Mouse (Mus musculus): Measurements from ENCODE around the gene Rusc2. TPM values are rescaled to one million over a fixed set of nuclear protein-coding genes. Genes with fewer than 3 reads are reported as not detected.

The Rusc2 gene
- polyA plus RNA-seq, 1 experiment from 2014 or later, result 29.6 TPM

DNA sequence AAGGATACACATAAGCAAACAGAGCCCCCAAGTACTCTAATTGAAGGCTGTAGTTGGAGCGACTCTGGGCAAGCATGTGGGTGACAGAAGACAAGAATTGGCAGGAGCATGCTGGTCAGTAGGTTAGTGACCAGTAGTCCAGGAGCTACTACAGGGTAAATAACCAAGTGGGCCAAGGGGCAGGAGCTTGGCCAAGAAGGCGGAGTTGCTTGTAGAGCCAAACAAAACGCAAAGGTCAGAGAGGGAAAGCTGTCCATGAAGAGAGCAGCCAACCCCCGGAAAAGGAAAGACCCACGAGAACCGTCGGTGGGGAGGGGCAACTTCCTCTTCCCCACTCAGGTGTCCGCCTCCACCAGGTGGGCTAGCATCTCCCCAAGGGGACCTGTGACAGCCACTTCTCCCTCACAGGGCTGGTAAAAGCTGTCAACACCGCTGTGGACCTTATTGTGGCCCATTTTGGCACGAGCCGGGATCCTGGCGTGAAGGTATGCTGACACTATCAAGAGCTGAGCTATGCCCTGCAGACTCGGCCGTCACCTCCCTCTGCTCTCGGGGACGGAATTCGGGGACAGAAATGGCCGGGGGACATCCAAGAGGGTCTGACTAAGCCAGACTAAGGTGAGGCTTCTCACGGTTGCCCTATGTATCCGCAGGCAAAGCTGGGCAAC, 41.6 kb downstream of the Rusc2 start:
- no peak for DNase-seq (ENCODE audit: low read depth, low spot score)
- no peak for ATAC-seq
- CTCF ChIA-PET, result interaction anchor here (1.3 kb wide), 1 partner anchor 372 kb away, joined by 3 read pairs; no protein-coding TSS in a partner anchor
- no peak for TF ChIP-seq CTCF (IDR thresholded peaks at IDR 0.05)
- in situ Hi-C loops (cut with MboI; ENCODE audit: low pct_unique_long_range_greater_than_20kb), result loop anchor here (5.0 kb wide), 2 partner anchors 156 to 376 kb away; partner anchors contain the start of genes Atp8b5 and Fam214b
- H3K27me3 ChIP-seq, result no peaks in the 10 kb centered on the region
- POLR2A ChIA-PET, result no interaction called here

DNA sequence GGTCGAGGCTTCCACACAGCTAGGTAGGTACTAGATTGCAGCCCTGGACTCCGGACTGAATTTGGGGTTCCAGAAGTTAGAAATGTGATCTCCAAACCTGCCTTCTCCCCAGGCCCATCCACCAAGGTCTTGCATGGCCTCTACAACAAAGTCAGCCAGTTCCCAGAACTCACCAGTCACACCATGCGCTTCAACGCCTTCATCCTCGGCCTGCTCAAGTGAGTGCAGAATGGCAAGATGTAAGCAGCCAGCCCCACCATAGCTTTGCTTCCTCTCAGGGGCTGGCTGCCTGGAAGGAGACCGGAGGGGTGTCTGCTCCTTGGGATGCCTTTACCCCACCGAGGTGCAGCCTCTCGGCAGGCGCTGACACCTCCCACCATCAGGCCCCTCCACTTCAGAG, 42.3 kb downstream of the Rusc2 start:
- CTCF ChIA-PET, result interaction anchor here (1.3 kb wide), 1 partner anchor 372 kb away, joined by 3 read pairs; no protein-coding TSS in a partner anchor
- DNase-seq (ENCODE audit: low read depth, low spot score) (no peak), ATAC-seq (no peak)
- no peaks in the 10 kb centered on the region for H3K27me3 ChIP-seq
- TF ChIP-seq CTCF (IDR thresholded peaks at IDR 0.05), result no peak
- POLR2A ChIA-PET, result no interaction called here
- in situ Hi-C loops (cut with MboI; ENCODE audit: low pct_unique_long_range_greater_than_20kb), result loop anchor here (5.0 kb wide), 2 partner anchors 157 to 377 kb away; partner anchors contain the start of genes Atp8b5 and Fam214b

DNA sequence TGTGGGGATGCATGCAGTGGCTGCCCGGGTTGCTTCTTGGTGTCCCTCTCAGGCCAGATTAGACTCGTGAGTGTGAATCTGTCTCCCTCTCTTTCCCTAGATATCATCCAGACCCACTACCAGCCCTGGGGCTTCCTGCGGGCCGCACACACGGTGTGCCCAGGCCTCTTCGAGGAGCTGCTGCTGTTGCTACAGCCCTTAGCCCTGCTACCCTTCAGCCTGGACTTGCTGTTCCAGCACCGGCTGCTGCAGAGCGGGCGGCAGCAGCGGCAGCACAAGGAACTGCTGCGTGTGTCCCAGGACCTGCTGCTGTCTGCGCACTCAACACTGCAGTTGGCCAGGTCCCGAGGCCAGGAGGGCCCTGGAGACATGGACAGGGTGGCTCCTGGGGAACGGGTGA, 43.4 kb downstream of the Rusc2 start:
- ChIA-PET CTCF (no interaction called here), POLR2A (no interaction called here)
- TF ChIP-seq CTCF (IDR thresholded peaks at IDR 0.05), result no peak
- no peak for DNase-seq (ENCODE audit: low read depth, low spot score)
- no peak for ATAC-seq
- H3K27me3 ChIP-seq, result no peaks in the 10 kb centered on the region
- in situ Hi-C loops (cut with MboI; ENCODE audit: low pct_unique_long_range_greater_than_20kb), result no loop called here

DNA sequence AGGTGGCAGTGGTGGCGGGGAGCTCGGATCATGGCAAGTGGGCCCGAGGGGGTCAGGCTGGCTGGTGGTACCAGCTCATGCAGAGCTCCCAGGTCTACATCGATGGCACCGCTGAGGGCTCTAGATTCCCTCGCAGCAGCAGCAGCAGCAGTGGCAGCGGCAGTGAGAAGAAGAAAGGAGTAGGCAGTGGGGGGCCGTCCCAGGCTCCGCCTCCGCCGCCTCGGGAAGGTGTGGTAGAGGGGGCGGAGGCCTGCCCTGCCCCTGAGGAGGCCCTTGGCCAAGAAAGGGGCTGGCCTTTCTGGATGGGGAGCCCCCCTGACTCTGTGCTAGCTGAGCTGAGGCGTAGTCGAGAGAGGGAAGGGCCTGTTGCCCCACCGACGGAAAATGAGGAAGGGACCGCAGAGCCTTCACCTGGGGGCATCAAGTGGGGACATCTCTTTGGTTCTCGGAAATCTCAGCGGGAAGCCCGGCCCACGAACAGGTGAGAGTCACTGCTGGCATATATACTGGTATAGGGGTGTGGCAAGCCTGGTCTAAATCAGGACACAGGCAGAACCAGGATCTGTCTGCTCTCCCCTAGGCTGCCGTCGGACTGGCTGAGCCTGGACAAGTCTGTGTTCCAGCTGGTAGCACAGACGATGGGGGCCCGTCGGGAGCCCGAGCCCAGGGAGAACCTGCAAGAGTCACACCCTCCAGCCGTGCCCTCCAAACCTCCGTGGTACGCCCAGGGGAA, 44.0 kb downstream of the Rusc2 start:
- POLR2A ChIA-PET, result no interaction called here
- ATAC-seq, result no peak

DNA sequence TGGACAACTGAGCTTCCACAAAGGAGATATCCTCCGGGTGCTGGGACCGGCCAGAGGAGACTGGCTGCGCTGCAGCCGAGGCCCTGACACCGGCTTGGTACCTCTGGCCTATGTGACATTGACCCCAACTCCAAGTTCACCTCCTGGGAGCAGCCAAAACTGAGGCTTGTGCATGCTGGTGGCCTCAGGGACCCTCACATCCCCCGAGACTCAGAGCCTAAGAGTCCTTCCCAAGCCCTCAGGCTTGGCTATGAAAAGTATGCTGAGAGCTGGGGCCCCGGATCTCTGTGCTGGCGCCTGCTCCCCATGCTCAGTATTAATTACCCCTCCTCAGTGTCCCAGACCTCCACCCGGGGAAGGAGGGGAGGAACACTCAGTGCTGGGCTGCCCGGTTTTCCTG, 44.7 kb downstream of the Rusc2 start:
- POLR2A ChIA-PET, result no interaction called here
- TF ChIP-seq CTCF (IDR thresholded peaks at IDR 0.05), result no peak
- no peak for ATAC-seq
- DNase-seq (ENCODE audit: low read depth, low spot score), result no peak
- CTCF ChIA-PET, result no interaction called here
- in situ Hi-C loops (cut with MboI; ENCODE audit: low pct_unique_long_range_greater_than_20kb), result no loop called here
- H3K27me3 ChIP-seq, result no peaks in the 10 kb centered on the region

More for the DNA sequence above, 44.0 kb downstream of the Rusc2 start:
- H3K27me3 ChIP-seq, result no peaks in the 10 kb centered on the region
- DNase-seq (ENCODE audit: low read depth, low spot score), result no peak
- in situ Hi-C loops (cut with MboI; ENCODE audit: low pct_unique_long_range_greater_than_20kb), result no loop called here
- no peak for TF ChIP-seq CTCF (IDR thresholded peaks at IDR 0.05)
- CTCF ChIA-PET, result no interaction called here

DNA sequence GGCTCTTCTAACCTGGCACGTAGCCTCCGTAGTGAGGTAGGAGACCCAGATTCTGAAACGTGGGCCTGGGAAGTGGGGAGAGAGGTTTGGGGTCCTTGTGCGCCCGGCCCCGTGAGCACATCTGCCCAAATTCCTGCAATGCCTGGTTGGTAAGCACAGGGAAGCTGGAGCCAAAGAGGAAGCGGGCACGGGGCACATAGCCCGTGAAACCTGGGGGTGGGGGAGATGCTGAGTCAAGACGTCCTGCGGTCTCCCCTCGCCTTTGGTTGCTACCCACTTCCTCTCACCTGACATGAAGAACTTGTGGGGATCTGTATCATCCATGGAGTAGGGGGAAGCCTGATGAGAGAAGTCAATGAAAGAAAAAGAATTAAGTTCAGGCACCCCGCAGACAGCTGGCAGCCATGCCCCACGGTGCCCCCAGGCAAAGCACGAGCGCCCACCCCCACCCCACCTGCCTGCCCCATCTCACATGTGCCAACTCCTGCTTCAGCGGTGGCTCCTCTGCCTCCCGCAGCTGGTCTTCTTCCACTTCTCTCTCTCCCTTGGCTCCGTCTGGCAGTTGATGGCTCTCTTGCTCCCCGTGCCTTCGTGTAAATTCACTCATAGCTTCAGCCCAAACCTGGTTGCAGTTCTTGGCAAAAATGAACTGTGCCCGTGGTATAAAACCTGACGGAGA, 45.9 kb downstream of the Rusc2 start:
- H3K27me3 ChIP-seq, result no peaks in the 10 kb centered on the region

DNA sequence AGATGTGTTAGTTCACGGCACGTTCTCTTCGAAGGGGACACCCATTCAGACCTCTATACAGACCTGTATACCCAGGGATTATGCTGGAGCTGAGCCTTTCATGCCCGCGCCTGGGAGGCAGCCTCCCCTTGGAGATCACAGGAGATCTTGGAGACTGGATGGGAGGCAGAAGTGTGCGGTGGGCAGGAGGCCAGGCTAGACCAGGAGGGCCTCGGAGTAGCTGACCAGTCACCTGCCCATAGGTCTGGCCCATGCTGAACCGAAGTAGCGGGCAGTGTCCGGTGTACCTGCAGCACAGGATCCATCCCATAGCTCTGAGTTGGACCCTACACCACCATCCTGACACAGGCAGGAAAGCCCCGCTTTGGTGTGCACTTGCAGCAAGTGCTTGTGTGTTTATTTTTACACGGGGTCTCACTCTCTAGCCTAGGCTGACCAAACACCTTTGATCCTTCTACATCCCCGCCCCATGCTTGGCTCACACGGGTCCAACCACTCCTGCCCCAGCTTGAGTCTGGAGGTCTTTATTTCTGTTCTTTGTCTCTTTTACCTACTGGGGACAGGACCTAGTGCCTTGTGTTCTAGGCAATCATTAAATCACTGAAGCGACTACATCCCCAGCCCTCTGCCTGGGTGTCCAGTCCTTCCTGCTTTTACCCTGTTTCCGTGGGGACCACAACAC, 46.5 kb downstream of the Rusc2 start:
- no peak for ATAC-seq
- no peaks in the 10 kb centered on the region for H3K27me3 ChIP-seq

More for the DNA sequence above, 45.9 kb downstream of the Rusc2 start:
- DNase-seq (ENCODE audit: low read depth, low spot score) (no peak), ATAC-seq (no peak)
- CTCF ChIA-PET, result no interaction called here
- POLR2A ChIA-PET, result no interaction called here
- TF ChIP-seq CTCF (IDR thresholded peaks at IDR 0.05), result no peak
- in situ Hi-C loops (cut with MboI; ENCODE audit: low pct_unique_long_range_greater_than_20kb), result no loop called here

DNA sequence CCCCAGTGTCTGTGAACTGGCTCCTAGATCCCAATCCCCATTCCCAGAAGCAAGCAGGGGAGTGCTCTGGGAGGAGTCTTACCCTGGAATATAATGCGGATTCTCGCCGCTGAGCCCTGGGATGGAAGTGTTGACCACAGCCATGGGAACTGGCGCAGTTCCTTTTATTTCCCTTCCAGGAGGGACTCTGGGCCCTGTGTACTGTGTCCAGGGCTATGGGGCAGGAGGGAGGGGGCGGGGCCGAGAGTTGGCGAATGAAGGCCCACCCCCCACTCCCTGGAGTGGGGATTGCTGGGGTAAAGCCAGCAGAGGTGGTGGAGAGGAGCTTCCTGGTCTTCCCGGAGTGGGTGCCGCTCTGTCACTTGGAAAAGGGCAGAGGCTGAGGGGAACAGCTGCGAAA, 47.2 kb downstream of the Rusc2 start, which contains the start of gene Fam166b:
Fam166b (minus strand) TSS at position 189 of the 400 bp plus-strand sequence.
- DNase-seq (ENCODE audit: low read depth, low spot score) (no peak), ATAC-seq (peak; percentile 6)
- POLR2A ChIA-PET, result no interaction called here
- in situ Hi-C loops (cut with MboI; ENCODE audit: low pct_unique_long_range_greater_than_20kb), result no loop called here
- TF ChIP-seq CTCF (IDR thresholded peaks at IDR 0.05), result no peak
- H3K27me3 ChIP-seq, result no peaks in the 10 kb centered on the region
- CTCF ChIA-PET, result no interaction called here

More for the DNA sequence above, 46.5 kb downstream of the Rusc2 start:
- POLR2A ChIA-PET, result no interaction called here
- in situ Hi-C loops (cut with MboI; ENCODE audit: low pct_unique_long_range_greater_than_20kb), result no loop called here
- TF ChIP-seq CTCF (IDR thresholded peaks at IDR 0.05), result no peak
- CTCF ChIA-PET, result no interaction called here
- no peak for DNase-seq (ENCODE audit: low read depth, low spot score)

DNA sequence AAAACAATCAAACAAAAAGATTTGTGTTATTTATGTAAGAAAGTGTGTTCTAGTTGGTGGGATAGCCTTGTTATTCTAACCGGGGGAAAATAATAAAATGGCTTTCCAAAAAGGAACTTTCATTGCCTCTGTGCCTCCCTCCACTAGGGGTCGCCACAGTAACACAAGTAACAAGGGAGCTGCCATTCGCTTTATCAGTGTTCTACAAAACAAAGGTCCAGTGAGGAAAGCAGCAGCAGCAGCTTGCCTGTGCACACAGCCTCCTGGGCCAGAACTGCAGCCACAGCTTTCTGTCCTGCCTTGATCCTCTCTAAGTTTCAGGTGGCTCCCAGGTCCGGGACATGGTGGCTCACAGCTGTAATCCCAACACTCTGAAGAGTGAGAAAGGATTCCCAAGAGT, 49.9 kb downstream of the Rusc2 start:
- DNase-seq (ENCODE audit: low read depth, low spot score), result peak; percentile 30
- POLR2A ChIA-PET, result no interaction called here
- TF ChIP-seq CTCF (IDR thresholded peaks at IDR 0.05), result no peak
- ATAC-seq, result peak; percentile 18
- H3K27me3 ChIP-seq, result no peaks in the 10 kb centered on the region
- in situ Hi-C loops (cut with MboI; ENCODE audit: low pct_unique_long_range_greater_than_20kb), result loop anchor here (10.0 kb wide), 1 partner anchor 233 kb away; the partner anchor contains the start of genes Fam221b and Tmem8b
- CTCF ChIA-PET, result interaction anchor here (1.7 kb wide), 1 partner anchor 164 kb away, joined by 7 read pairs; the partner anchor contains the start of gene Atp8b5

DNA sequence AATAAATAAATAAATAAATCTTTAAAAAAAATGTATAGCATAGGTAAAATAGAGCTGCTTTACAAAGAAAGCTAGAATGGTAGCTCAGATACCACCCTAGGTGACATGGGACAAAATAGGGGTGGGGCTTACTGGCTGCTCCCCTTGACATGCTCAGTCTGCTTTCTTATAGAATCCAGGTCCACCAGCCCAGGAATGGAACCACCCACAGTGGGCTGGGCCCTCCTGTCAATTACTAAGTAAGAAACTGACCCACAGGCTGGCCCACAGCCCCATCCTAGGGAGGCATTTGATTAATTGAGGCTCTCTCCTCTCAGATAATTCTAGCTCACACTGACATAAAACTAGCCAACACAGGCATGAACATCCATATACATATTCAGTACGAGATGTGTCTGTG, 51.1 kb downstream of the Rusc2 start:
- H3K27me3 ChIP-seq, result no peaks in the 10 kb centered on the region
- CTCF ChIA-PET, result interaction anchor here (0.9 to 1.7 kb wide), 5 partner anchors 8 to 166 kb away, joined by 3 to 7 read pairs (median 3); partner anchors contain the start of gene Atp8b5
- ATAC-seq, result no peak
- TF ChIP-seq CTCF (IDR thresholded peaks at IDR 0.05), result no peak
- POLR2A ChIA-PET, result no interaction called here
- in situ Hi-C loops (cut with MboI; ENCODE audit: low pct_unique_long_range_greater_than_20kb), result loop anchor here (10.0 kb wide), 1 partner anchor 232 kb away; the partner anchor contains the start of genes Fam221b and Tmem8b
- no peak for DNase-seq (ENCODE audit: low read depth, low spot score)
